Mouse (Mus musculus) liver, embryonic 11.5 days (tissue): ENCODE data around the gene Inca1. TPM values are rescaled to one million over a fixed set of nuclear protein-coding genes. Genes with fewer than 3 reads are reported as not detected.

Experiments
- ATAC-seq: fragments of 200-750 bp; cut with Nextera tagmentation; replicated peaks from 2 replicates; pipeline ENCODE4 v1.8.0; 2017; ENCODE audit warnings: moderate number of reproducible peaks, mild to moderate bottlenecking, moderate TSS enrichment, moderate library complexity; ENCODE audit not compliant: low FRiP score
- DNase-seq: peaks from one replicate; pipeline ENCODE4 v3.0.0-alpha.2; 2017; ENCODE audit warnings: low spot score
- H3K27ac ChIP-seq: fragments of 300-500 bp; sonication (generic); 2 replicates; pipeline ENCODE4 v1.5.1; 2014; ENCODE audit warnings: mild to moderate bottlenecking, low read depth, low read length, control low read depth
- H3K27me3 ChIP-seq: fragments of 300-500 bp; sonication (generic); replicated peaks from 2 replicates; pipeline ENCODE4 v1.6.1; 2014; ENCODE audit warnings: low read length, mixed read lengths; ENCODE audit not compliant: control insufficient read depth, insufficient read depth
- H3K36me3 ChIP-seq: fragments of 300-500 bp; sonication (generic); 2 replicates; pipeline ENCODE4 v1.6.1; 2014; ENCODE audit warnings: mild to moderate bottlenecking, low read length, moderate library complexity, mixed read lengths; ENCODE audit not compliant: control insufficient read depth, insufficient read depth
- H3K4me1 ChIP-seq: fragments of 300-500 bp; sonication (generic); replicated peaks from 2 replicates; pipeline ENCODE4 v1.6.1; 2014; ENCODE audit warnings: low read length, mixed read lengths; ENCODE audit not compliant: control insufficient read depth, insufficient read depth
- H3K4me2 ChIP-seq: fragments of 300-500 bp; sonication (generic); 2 replicates; pipeline ENCODE4 v1.6.1; 2014; ENCODE audit warnings: mild to moderate bottlenecking, control low read depth, moderate library complexity
- H3K4me3 ChIP-seq: fragments of 300-500 bp; sonication (generic); 2 replicates; pipeline ENCODE4 v1.5.1; 2014; ENCODE audit warnings: low read depth, low read length, control low read depth
- H3K9ac ChIP-seq: fragments of 300-500 bp; sonication (generic); 2 replicates; pipeline ENCODE4 v1.6.1; 2014; ENCODE audit warnings: low read depth, low read length, control low read depth
- H3K9me3 ChIP-seq: fragments of 300-500 bp; sonication (generic); 2 replicates; pipeline ENCODE4 v1.6.1; 2016; ENCODE audit warnings: low read length, inconsistent platforms, mixed read lengths; ENCODE audit not compliant: control insufficient read depth
- WGBS: fragments of 180-500 bp; shearing (Covaris S2); extraction: QIAGEN DNeasy Blood & Tissue Kit; methylation state at CpG from one replicate; pipeline ENCODE4 v1.1.7; 2014; 5-methylcytosine and 5-hydroxymethylcytosine counted together
- polyA plus RNA-seq: library from polyadenylated mRNA; unstranded; fragments of >200 nt; fragmentation: Nextera tagmentation; extraction: Ambion mirVana; gene quantifications from 2 replicates; pipeline ENCODE4 v1.2.1, GENCODE M21; 2014

The Inca1 gene
- polyA plus RNA-seq, 1 experiment from 2014 or later: 0.96 TPM

- H3K9me3 ChIP-seq: no peaks in the 10 kb centered on the region
- ATAC-seq (no peak), DNase-seq (no peak)
- 82% methylated on average over 8 of the region's 8 CpGs for WGBS
- H3K27ac ChIP-seq: peak overlapping the region; percentile 98
- peaks cover 56% of the 10 kb centered on the region for H3K4me1 ChIP-seq
- peaks cover 46% of the 10 kb centered on the region for H3K36me3 ChIP-seq
- peak overlapping the region; percentile 95 for H3K9ac ChIP-seq
- H3K4me2 ChIP-seq: peak overlapping the region; percentile 92
- H3K27me3 ChIP-seq: no peaks in the 10 kb centered on the region
- peak overlapping the region; percentile 92 for H3K4me3 ChIP-seq
Measured at GRCm38 (mm10) chr11:70649185-70649734, 50.7 kb downstream of the Inca1 start.

- peak overlapping the region; percentile 92 for H3K4me2 ChIP-seq
- peaks cover 48% of the 10 kb centered on the region for H3K36me3 ChIP-seq
- 50% methylated on average over 4 of the region's 4 CpGs for WGBS
- peaks cover 56% of the 10 kb centered on the region for H3K4me1 ChIP-seq
- H3K9me3 ChIP-seq: no peaks in the 10 kb centered on the region
- peak overlapping the region; percentile 98 for H3K27ac ChIP-seq
- DNase-seq: no peak
- peak overlapping the region; percentile 95 for H3K9ac ChIP-seq
- peak; percentile 33 for ATAC-seq
- H3K27me3 ChIP-seq: no peaks in the 10 kb centered on the region
- peak overlapping the region; percentile 92 for H3K4me3 ChIP-seq
Measured at GRCm38 (mm10) chr11:70648512-70648911, 51.4 kb downstream of the Inca1 start.

GRCm38 (mm10) chr11:70647716-70648420, 52.1 kb downstream of the Inca1 start:
- DNase-seq (peak; percentile 55), ATAC-seq (peak; percentile 21; the same call in 1 of the 2 replicates)
- Histone ChIP-seq H3K36me3 (peaks cover 51% of the 10 kb centered on the region), H3K4me3 (peak overlapping the region; percentile 92), H3K27me3 (no peaks in the 10 kb centered on the region), H3K9ac (peak overlapping the region; percentile 95), H3K9me3 (no peaks in the 10 kb centered on the region), H3K27ac (peak overlapping the region; percentile 98), H3K4me1 (peaks cover 55% of the 10 kb centered on the region), H3K4me2 (peak overlapping the region; percentile 92)
- 3% methylated on average over 28 of the region's 28 CpGs for WGBS

DNA sequence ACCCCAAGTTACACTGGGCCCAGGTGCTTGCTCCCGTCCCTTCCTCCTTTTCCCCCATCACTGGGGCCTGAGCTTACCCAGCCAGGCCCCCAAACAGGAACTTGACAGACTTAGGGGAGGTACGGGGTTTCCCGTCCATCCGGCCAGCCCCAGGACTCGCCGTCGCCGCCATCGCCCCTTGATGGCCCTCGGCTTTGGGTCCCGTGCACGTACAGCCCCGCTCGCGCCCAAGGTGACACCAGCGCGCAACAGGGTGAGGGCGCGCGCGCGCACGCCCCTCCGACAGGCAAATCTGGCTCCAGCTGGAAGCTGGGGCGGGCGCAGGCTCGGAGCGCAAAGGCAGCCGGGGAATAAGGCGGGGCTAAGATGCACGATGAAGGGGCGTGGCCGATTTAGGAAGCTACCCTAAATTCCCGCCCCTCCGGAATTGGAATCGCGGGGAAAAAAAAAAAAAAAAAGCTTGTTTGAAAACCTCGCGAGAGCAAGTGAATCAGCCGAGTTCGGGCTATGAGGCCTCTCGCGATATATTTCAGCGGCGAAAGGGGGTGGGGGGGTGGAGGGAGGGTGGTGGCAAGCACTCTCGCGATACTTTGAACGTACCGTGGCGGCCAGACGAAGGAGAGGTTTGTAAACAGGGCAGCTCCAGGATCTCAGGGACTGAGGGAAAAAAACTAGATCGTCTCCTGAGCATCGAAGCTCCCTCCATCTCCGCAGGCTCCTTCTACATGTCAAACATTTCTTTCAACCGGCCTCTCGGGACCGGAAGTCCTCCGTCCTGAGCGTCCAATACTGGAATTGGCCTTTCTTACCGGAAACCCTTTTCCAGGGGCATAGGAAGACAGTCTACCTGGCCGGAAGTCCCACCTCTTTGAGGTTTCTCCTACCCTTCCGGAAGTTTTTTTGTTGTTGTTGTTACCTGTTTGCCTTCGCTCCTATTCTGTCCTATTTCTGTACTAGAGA, 53.0 kb downstream of the Inca1 start, which contains the start of the genes Rnf167 and Slc25a11:
TSS of gene Rnf167 (plus strand) at position 545 of the 960 bp plus-strand sequence.
TSS of gene Slc25a11 (minus strand) at position 789 of the 960 bp plus-strand sequence.
- peak within 1 kb of the TSS; percentile 92 for H3K4me2 ChIP-seq
- no peaks in the 10 kb centered on the region for H3K27me3 ChIP-seq
- H3K9me3 ChIP-seq: no peaks in the 10 kb centered on the region
- DNase-seq: peak; percentile 96
- H3K9ac ChIP-seq: peak within 1 kb of the TSS; percentile 95
- peaks cover 43% of the 10 kb centered on the region for H3K36me3 ChIP-seq
- peaks cover 46% of the 10 kb centered on the region for H3K4me1 ChIP-seq
- H3K4me3 ChIP-seq: peak within 1 kb of the TSS; percentile 92
- H3K27ac ChIP-seq: peak within 1 kb of the TSS; percentile 98
- ATAC-seq: peak; percentile 83
- under 1% methylated on average over 63 of the region's 63 CpGs for WGBS

GRCm38 (mm10) chr11:70646259-70646555, 53.7 kb downstream of the Inca1 start:
- WGBS: 27% methylated on average over 3 of the region's 3 CpGs
- Histone ChIP-seq H3K4me1 (peaks cover 39% of the 10 kb centered on the region), H3K36me3 (peaks cover 38% of the 10 kb centered on the region), H3K27me3 (no peaks in the 10 kb centered on the region), H3K9ac (peak overlapping the region; percentile 70), H3K4me2 (peak overlapping the region; percentile 82), H3K27ac (peak overlapping the region; percentile 81), H3K9me3 (no peaks in the 10 kb centered on the region), H3K4me3 (peak overlapping the region; percentile 92)
- DNase-seq: no peak
- no peak for ATAC-seq

DNA sequence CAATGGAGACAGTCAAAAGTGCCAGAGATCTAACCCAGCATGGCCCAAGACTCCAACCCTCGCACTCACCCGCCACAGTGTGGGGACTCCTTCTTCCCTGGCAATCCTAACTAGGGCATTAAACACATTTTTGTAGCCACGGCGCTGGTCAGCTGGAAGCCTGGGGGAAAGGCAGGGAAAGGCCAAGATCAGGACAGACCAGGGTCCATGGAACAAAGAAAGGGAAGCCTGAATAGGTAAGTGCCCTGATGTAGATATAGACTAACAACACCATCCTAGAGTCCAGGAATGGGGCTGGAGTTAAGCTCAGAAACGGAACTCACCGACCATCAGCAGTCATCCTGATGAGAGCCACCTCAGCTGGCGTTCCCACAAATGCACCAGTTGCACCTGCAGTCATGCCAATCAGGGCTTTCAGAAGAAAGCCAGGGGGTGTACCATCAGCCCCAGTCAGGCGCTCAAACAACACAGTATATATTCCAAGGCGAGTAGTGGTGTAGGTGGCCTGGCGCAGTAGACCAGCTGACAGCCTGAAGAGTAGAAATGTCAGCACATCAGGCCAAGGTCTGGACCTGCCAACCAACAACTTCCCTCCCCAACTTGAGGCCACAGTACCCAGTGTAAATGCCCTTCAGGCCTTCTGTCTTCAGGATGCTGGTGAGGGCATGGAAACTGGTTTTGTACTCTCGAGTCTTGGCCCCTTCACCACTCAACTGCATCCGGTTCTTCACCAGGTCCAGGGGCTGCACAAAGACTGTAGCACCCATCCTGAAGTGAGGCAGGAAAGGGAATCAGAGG, 54.3 kb downstream of the Inca1 start:
- no peak for DNase-seq
- peak overlapping the region; percentile 92 for H3K4me3 ChIP-seq
- peaks cover 33% of the 10 kb centered on the region for H3K36me3 ChIP-seq
- H3K9me3 ChIP-seq: no peaks in the 10 kb centered on the region
- peaks cover 34% of the 10 kb centered on the region for H3K4me1 ChIP-seq
- H3K27me3 ChIP-seq: no peaks in the 10 kb centered on the region
- whole genome bisulfite sequencing: 87% methylated on average over 12 of the region's 12 CpGs
- H3K9ac ChIP-seq: peak overlapping the region; percentile 70
- no peak for ATAC-seq
- peak overlapping the region; percentile 82 for H3K4me2 ChIP-seq
- H3K27ac ChIP-seq: peak overlapping the region; percentile 81

GRCm38 (mm10) chr11:70644564-70645103, 55.3 kb downstream of the Inca1 start:
- 94% methylated on average over 8 of the region's 8 CpGs for WGBS
- no peak overlapping the region for H3K27ac ChIP-seq
- no peak for DNase-seq
- H3K9ac ChIP-seq: 0 out of 2 replicates have a peak overlapping the region, but pooled peaks have one; percentile 9
- H3K4me1 ChIP-seq: peaks cover 33% of the 10 kb centered on the region
- ATAC-seq: no peak
- no peak overlapping the region for H3K4me3 ChIP-seq
- H3K36me3 ChIP-seq: peaks cover 25% of the 10 kb centered on the region
- no peaks in the 10 kb centered on the region for H3K9me3 ChIP-seq
- no peaks in the 10 kb centered on the region for H3K27me3 ChIP-seq
- H3K4me2 ChIP-seq: no peak overlapping the region
